Mouse (Mus musculus): Measurements from ENCODE around the gene Skint1. TPM values are rescaled to one million over a fixed set of nuclear protein-coding genes. Genes with fewer than 3 reads are reported as not detected.

The Skint1 gene
- polyA plus RNA-seq (2015; fragmentation: Nextera tagmentation; extraction: Ambion mirVana), result not detected in 2 replicates

DNA sequence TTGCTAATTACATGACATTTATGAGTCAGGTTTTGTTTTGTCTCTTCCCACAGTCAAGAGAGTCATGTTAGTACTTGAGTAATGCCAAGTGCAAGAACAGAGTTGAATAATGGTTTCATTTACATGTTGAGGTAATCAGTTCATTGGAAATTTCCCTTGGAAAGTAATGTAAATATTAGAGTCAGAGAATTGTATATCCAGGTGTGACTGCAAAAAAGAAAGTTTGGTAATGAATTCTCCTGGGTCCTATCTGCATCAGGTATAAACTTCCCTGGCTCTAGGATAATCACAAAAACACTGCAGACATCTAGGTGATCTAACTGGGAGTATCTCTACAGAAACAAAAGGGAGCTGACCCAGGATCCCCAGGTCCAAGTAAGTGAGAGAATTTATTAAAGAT is at the start of gene Skint1:
Gene Skint1 (plus strand): TSS at position 301 of the 400 bp plus-strand sequence.

GRCm38 (mm10) chr4:111972623-111973022 is 33.4 kb upstream of the Skint1 start, which contains the start of gene Skint7:
Skint7 (plus strand) TSS chr4:111972923.

DNA sequence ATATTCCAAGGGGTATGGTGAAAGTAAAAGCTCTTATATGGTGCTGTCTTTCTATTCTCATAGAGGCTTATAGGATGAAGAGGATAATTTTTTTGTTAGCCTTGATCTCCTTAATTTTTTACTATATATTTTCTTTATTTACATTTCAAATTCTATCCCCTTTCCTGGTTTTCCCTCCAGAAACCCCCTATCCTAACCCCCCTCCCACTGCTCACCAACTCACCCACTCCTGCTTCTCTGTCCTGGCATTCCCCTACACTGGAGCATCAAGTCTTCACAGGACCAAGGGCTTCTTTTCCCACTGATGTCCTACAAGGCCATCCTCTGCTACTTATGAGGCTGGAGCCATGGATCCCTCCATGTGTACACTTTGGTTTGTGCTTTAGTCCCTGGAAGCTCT is 65.6 kb downstream of the Skint1 start, which contains the start of gene Skint4:
Gene Skint4 (plus strand): TSS at position 301 of the 400 bp plus-strand sequence.

Other genes starting within 250 kb of the Skint1 start
- gene Slc5a9, start 103.4 kb upstream of the Skint1 start, polyA plus RNA-seq (2015; fragmentation: Nextera tagmentation; extraction: Ambion mirVana), result not detected in 2 replicates
- not detected in 2 replicates for gene Skint8, start 86.9 kb upstream of the Skint1 start, polyA plus RNA-seq (2015; fragmentation: Nextera tagmentation; extraction: Ambion mirVana)
- not detected in 2 replicates for gene Skint7, start 33.3 kb upstream of the Skint1 start, polyA plus RNA-seq (2015; fragmentation: Nextera tagmentation; extraction: Ambion mirVana)
- gene Skint4, start 65.7 kb downstream of the Skint1 start, polyA plus RNA-seq (2015; fragmentation: Nextera tagmentation; extraction: Ambion mirVana), result not detected in 2 replicates
- 0.03 and 0.08 TPM in 2 replicates for gene Skint3, start 226.0 kb downstream of the Skint1 start, polyA plus RNA-seq (2015; fragmentation: Nextera tagmentation; extraction: Ambion mirVana)